Mouse (Mus musculus): ENCODE data around the gene Sec14l1. TPM values are rescaled to one million over a fixed set of nuclear protein-coding genes. Genes with fewer than 3 reads are reported as not detected.

Sec14l1 gene
- total and polyA plus RNA-seq, 3 experiments = 42.0 to 55.9 TPM; not detected in 1

GRCm38 (mm10) chr11:117160791-117161190 is 45.8 kb downstream of the Sec14l1 start:
- Histone ChIP-seq H3K9ac (ENCODE audit: control insufficient read depth, low read depth, low read length, poor library complexity, severe bottlenecking) (no peak overlapping the region), H3K4me1 (ENCODE audit: control insufficient read depth in 1 of 2, insufficient read depth in 2 of 2, low read length in 2 of 2) (no peaks in the 10 kb centered on the region; a peak in 1 of 4 replicates), H3K27me3 (ENCODE audit: control insufficient read depth in 1 of 2, insufficient read depth in 2 of 2, low read length in 2 of 2) (no peaks in the 10 kb centered on the region), H3K9me3 (replicated peaks; ENCODE audit: insufficient read depth, low read length) (no peaks in the 10 kb centered on the region), H3K4me3 (ENCODE audit: control insufficient read depth in 1 of 2, insufficient read depth in 1 of 2, low read depth in 2 of 2, low read length in 2 of 2) (no peak overlapping the region), H3K27ac (ENCODE audit: control insufficient read depth, low read depth, low read length) (no peak overlapping the region), H3K36me3 (ENCODE audit: control insufficient read depth in 1 of 2, insufficient read depth in 2 of 2, low read length in 2 of 2) (no peaks in the 10 kb centered on the region; a peak in 1 of 4 replicates), H3K79me2 (ENCODE audit: control insufficient read depth, insufficient read depth, low read length, poor library complexity) (no peaks in the 10 kb centered on the region)
- TF ChIP-seq TBP (IDR thresholded peaks at IDR 0.05; ENCODE audit: low read depth, low read length) (no peak), MAX (IDR thresholded peaks at IDR 0.05; ENCODE audit: low read length) (no peak), UBTF (IDR thresholded peaks at IDR 0.05; ENCODE audit: borderline replicate concordance, insufficient read depth, low read depth, low read length) (no peak), SIN3A (IDR thresholded peaks at IDR 0.05; ENCODE audit: low read length) (no peak), ZMIZ1 (IDR thresholded peaks at IDR 0.05; ENCODE audit: low read depth, low read length) (no peak), MYC (IDR thresholded peaks at IDR 0.05; ENCODE audit: low read depth, low read length) (no peak), USF2 (IDR thresholded peaks at IDR 0.05; ENCODE audit: borderline replicate concordance in 1 of 2, insufficient read depth in 1 of 2, low read depth in 1 of 2, low read length in 2 of 2) (no peak), MAZ (IDR thresholded peaks at IDR 0.05; ENCODE audit: low read depth, low read length) (no peak), SMC3 (IDR thresholded peaks at IDR 0.05; ENCODE audit: low read depth, low read length) (no peak), MYB (IDR thresholded peaks at IDR 0.05; ENCODE audit: low read depth, low read length) (no peak), HCFC1 (IDR thresholded peaks at IDR 0.05; ENCODE audit: low read depth, low read length) (no peak), MXI1 (IDR thresholded peaks at IDR 0.05; ENCODE audit: low read depth, low read length) (no peak), E2F4 (IDR thresholded peaks at IDR 0.05; ENCODE audit: borderline replicate concordance, low read depth, low read length) (no peak)
- no peak for DNase-seq (ENCODE audit: low read depth, low spot score)

GRCm38 (mm10) chr11:117161574-117161973 is 46.6 kb downstream of the Sec14l1 start:
- no peaks in the 10 kb centered on the region for H3K27me3 ChIP-seq (ENCODE audit: control insufficient read depth in 1 of 2, insufficient read depth in 2 of 2, low read length in 2 of 2)
- H3K79me2 ChIP-seq (ENCODE audit: control insufficient read depth, insufficient read depth, low read length, poor library complexity) = no peaks in the 10 kb centered on the region
- no peak overlapping the region for H3K4me3 ChIP-seq (ENCODE audit: control insufficient read depth in 1 of 2, insufficient read depth in 1 of 2, low read depth in 2 of 2, low read length in 2 of 2)
- no peaks in the 10 kb centered on the region for H3K9me3 ChIP-seq (replicated peaks; ENCODE audit: insufficient read depth, low read length)
- TF ChIP-seq CHD1 (IDR thresholded peaks at IDR 0.05; ENCODE audit: low read depth, low read length) = no peak
- TF ChIP-seq ZKSCAN1 (IDR thresholded peaks at IDR 0.05; ENCODE audit: low read depth, low read length) = no peak
- TF ChIP-seq CTCF (IDR thresholded peaks at IDR 0.05 in 2 of 3, conservative IDR thresholded peaks at IDR 0.05 in 1 of 3; ENCODE audit: control insufficient read depth in 1 of 3, insufficient read depth in 1 of 3, low read depth in 2 of 3, low read length in 3 of 3, poor library complexity in 1 of 3, severe bottlenecking in 1 of 3) = no peak
- TF ChIP-seq POLR2AphosphoS5 (IDR thresholded peaks at IDR 0.05; ENCODE audit: borderline replicate concordance, low read depth, low read length) = no peak
- no peak for TF ChIP-seq E2F4 (IDR thresholded peaks at IDR 0.05; ENCODE audit: borderline replicate concordance, low read depth, low read length)
- TF ChIP-seq NRF1 (IDR thresholded peaks at IDR 0.05; ENCODE audit: insufficient read depth, low read depth, low read length, poor library complexity, severe bottlenecking) = no peak
- no peak overlapping the region for H3K27ac ChIP-seq (ENCODE audit: control insufficient read depth, low read depth, low read length)
- DNase-seq (ENCODE audit: low read depth, low spot score) = no peak
- H3K9ac ChIP-seq (ENCODE audit: control insufficient read depth, low read depth, low read length, poor library complexity, severe bottlenecking) = no peak overlapping the region
- H3K4me1 ChIP-seq (ENCODE audit: control insufficient read depth in 1 of 2, insufficient read depth in 2 of 2, low read length in 2 of 2) = no peaks in the 10 kb centered on the region; a peak in 1 of 4 replicates
- no peaks in the 10 kb centered on the region for H3K36me3 ChIP-seq (ENCODE audit: control insufficient read depth in 1 of 2, insufficient read depth in 2 of 2, low read length in 2 of 2)

All from MEL (cell line).